19 mouse cellular contexts compared by ENCODE assay signal in genomic region chr14:28741418-28741817, GRCm38 (mm10).
"Had no signal": no experiment of that assay in that cellular context is flagged by ENCODE, and none has a peak within 500 bp of the region (broad histone marks: within the 10 kb centered on the region; RNA-seq: fewer than 3 reads in every experiment).

No protein-coding gene starts in this region.

- H3K9ac ChIP-seq: limb, embryonic 15.5 days; liver, embryonic 12.5 days; liver, embryonic 14.5 days; midbrain, embryonic 12.5 days; neural tube, embryonic 13.5 days; neural tube, embryonic 15.5 days had no signal

- H3K36me3 ChIP-seq: limb, embryonic 15.5 days; liver, embryonic 12.5 days; midbrain, embryonic 10.5 days; midbrain, embryonic 12.5 days; neural tube, embryonic 13.5 days; neural tube, embryonic 15.5 days had no signal

- H3K27me3 ChIP-seq: limb, embryonic 15.5 days; liver, embryonic 12.5 days; midbrain, embryonic 12.5 days; neural tube, embryonic 13.5 days; neural tube, embryonic 15.5 days had no signal

- H3K4me1 ChIP-seq: liver, embryonic 12.5 days; midbrain, embryonic 10.5 days; midbrain, embryonic 12.5 days; neural tube, embryonic 13.5 days; neural tube, embryonic 15.5 days had no signal

- H3K9me3 ChIP-seq: limb, embryonic 15.5 days; liver, embryonic 12.5 days; midbrain, embryonic 10.5 days; midbrain, embryonic 12.5 days; neural tube, embryonic 13.5 days; neural tube, embryonic 15.5 days had no signal

- DNase-seq: lung, adult 18-20 months; midbrain, embryonic 14.5 days; retina, postnatal 1 day; right cerebral cortex, adult 18-20 months; right cerebral cortex, postnatal 25 days; right cerebral cortex, postnatal 4 days; spleen, adult 18-20 months; thymus, adult 18-20 months; thymus, postnatal 14 days; thymus, postnatal 36 days had no signal

- H3K27ac ChIP-seq: limb, embryonic 15.5 days; liver, embryonic 12.5 days; liver, embryonic 14.5 days; midbrain, embryonic 10.5 days; midbrain, embryonic 12.5 days; neural tube, embryonic 13.5 days; neural tube, embryonic 15.5 days had no signal

- H3K4me3 ChIP-seq: limb, embryonic 15.5 days; liver, embryonic 12.5 days; midbrain, embryonic 10.5 days; midbrain, embryonic 12.5 days; myocyte; neural tube, embryonic 13.5 days; neural tube, embryonic 15.5 days had no signal

- ATAC-seq: liver, embryonic 12.5 days; midbrain, embryonic 16.5 days had no signal

- H3K4me2 ChIP-seq: limb, embryonic 15.5 days; liver, embryonic 12.5 days; midbrain, embryonic 12.5 days; neural tube, embryonic 13.5 days; neural tube, embryonic 15.5 days had no signal
